Mouse (Mus musculus): ENCODE measurements at regions not wholly inside any gene's neighbourhood (a gene's known extent, or its start where the extent isn't known, plus 50 kb on each side); places are given as distances from the start of the nearest gene placed in this dataset.

DNA sequence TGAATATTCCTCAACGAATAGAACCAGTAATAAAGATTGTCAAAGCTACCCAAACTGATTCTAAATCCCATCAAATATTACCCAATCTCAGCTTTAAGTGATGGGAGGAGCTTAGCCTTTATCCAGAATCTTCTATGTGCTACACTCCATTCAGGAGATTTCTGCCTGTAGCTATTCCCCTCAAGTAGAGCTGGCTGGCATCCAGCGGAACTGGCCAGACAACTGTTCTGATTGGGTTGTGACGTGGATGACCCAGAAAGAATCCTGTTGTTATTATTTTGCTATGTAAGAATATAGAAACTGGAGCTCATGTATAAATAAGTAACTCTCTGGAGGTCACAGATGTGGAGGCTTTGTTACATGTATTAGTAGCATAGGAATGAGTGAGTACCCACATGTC is 176.8 kb upstream of the 4930412O13Rik start:
- Histone ChIP-seq H3K79me2 (replicated peaks; ENCODE audit: control insufficient read depth, extremely low read depth, insufficient read depth, poor library complexity, severe bottlenecking) (no peaks in the 10 kb centered on the region), H3K4me2 (ENCODE audit: insufficient read depth, low read depth, poor library complexity, severe bottlenecking) (no peak overlapping the region), H3K27ac (ENCODE audit: insufficient read depth, low read depth) (no peak overlapping the region), H3K4me1 (ENCODE audit: control insufficient read depth in 1 of 2, insufficient read depth in 2 of 2) (no peaks in the 10 kb centered on the region), H3K4me3 (replicated peaks in 1 of 3; ENCODE audit: low read depth in 2 of 3, low read length in 2 of 3, poor library complexity in 1 of 3) (no peak overlapping the region), H3K27me3 (replicated peaks) (no peaks in the 10 kb centered on the region), H3K36me3 (replicated peaks in 1 of 2; ENCODE audit: control insufficient read depth in 1 of 2, insufficient read depth in 1 of 2, low read length in 1 of 2) (no peaks in the 10 kb centered on the region), H3K9ac (ENCODE audit: insufficient read depth, low read depth) (no peak overlapping the region), H3K9me3 (replicated peaks; ENCODE audit: low read length) (no peaks in the 10 kb centered on the region)
- dilution Hi-C loops (cut with MboI; ENCODE audit: extremely low pct_ligation_motif_present, extremely low pct_unique_long_range_greater_than_20kb, low sequenced_read_pairs) (no loop called here), in situ Hi-C loops (cut with MboI; ENCODE audit: low pct_ligation_motif_present, low pct_unique_long_range_greater_than_20kb, low sequenced_read_pairs) (no loop called here)
- DNase-seq (ENCODE audit: extremely low read depth) = no peak
- TF ChIP-seq ZKSCAN1 (IDR thresholded peaks at IDR 0.05; ENCODE audit: borderline replicate concordance, low read depth, low read length) (no peak), TBP (conservative IDR thresholded peaks at IDR 0.05; ENCODE audit: low read depth, low read length) (no peak), MAX (IDR thresholded peaks at IDR 0.05; ENCODE audit: low read length) (no peak), POLR2A (IDR thresholded peaks at IDR 0.05; ENCODE audit: low read depth, low read length) (no peak), ZC3H11A (IDR thresholded peaks at IDR 0.05; ENCODE audit: low read depth, low read length) (no peak), RCOR1 (conservative IDR thresholded peaks at IDR 0.05; ENCODE audit: low read depth, low read length) (no peak), EP300 (IDR thresholded peaks at IDR 0.05; ENCODE audit: low read length) (no peak), TCF12 (IDR thresholded peaks at IDR 0.05; ENCODE audit: low read depth, low read length) (no peak), MXI1 (IDR thresholded peaks at IDR 0.05; ENCODE audit: low read depth, low read length) (no peak), BHLHE40 (IDR thresholded peaks at IDR 0.05; ENCODE audit: low read depth, low read length) (no peak), IRF4 (IDR thresholded peaks at IDR 0.05; ENCODE audit: low read depth, low read length) (no peak), MEF2A (IDR thresholded peaks at IDR 0.05; ENCODE audit: borderline replicate concordance, low read depth, low read length) (no peak), ZNF384 (IDR thresholded peaks at IDR 0.05; ENCODE audit: low read depth, low read length) (no peak), USF1 (IDR thresholded peaks at IDR 0.05; ENCODE audit: low read depth, low read length) (no peak), CHD1 (IDR thresholded peaks at IDR 0.05; ENCODE audit: low read depth, low read length) (no peak), ELF1 (IDR thresholded peaks at IDR 0.05; ENCODE audit: low read depth, low read length) (no peak), ZMIZ1 (IDR thresholded peaks at IDR 0.05; ENCODE audit: low read depth, low read length) (no peak)

DNA sequence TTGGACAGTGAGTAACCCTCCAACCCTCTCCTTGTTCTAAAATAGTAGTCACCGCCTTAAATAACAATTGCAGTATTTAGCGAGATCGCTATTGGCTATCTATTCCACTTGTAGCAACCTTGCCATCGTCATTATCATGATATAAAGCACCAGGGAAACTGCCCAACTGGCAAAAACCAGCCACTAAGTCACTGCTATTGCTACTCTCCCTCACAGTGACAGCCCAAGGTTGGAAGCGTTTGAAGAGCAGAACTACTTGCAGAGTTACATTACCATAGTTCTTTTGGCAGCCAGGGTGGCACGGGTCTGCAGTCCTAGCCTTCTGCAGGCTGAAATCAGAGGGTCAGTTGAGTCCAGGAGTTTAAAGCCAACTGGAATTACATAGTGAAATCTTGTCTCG is 171.6 kb upstream of the 4930412O13Rik start:
- Histone ChIP-seq H3K36me3 (replicated peaks in 1 of 2; ENCODE audit: control insufficient read depth in 1 of 2, insufficient read depth in 1 of 2, low read length in 1 of 2) (no peaks in the 10 kb centered on the region), H3K9ac (ENCODE audit: insufficient read depth, low read depth) (no peak overlapping the region), H3K27ac (ENCODE audit: insufficient read depth, low read depth) (no peak overlapping the region), H3K4me3 (replicated peaks in 1 of 3; ENCODE audit: low read depth in 2 of 3, low read length in 2 of 3, poor library complexity in 1 of 3) (no peak overlapping the region), H3K9me3 (replicated peaks; ENCODE audit: low read length) (no peaks in the 10 kb centered on the region), H3K4me1 (ENCODE audit: control insufficient read depth in 1 of 2, insufficient read depth in 2 of 2) (no peaks in the 10 kb centered on the region), H3K79me2 (replicated peaks; ENCODE audit: control insufficient read depth, extremely low read depth, insufficient read depth, poor library complexity, severe bottlenecking) (no peaks in the 10 kb centered on the region), H3K27me3 (replicated peaks) (no peaks in the 10 kb centered on the region), H3K4me2 (ENCODE audit: insufficient read depth, low read depth, poor library complexity, severe bottlenecking) (no peak overlapping the region)
- dilution Hi-C loops (cut with MboI; ENCODE audit: extremely low pct_ligation_motif_present, extremely low pct_unique_long_range_greater_than_20kb, low sequenced_read_pairs) (no loop called here), in situ Hi-C loops (cut with MboI; ENCODE audit: low pct_ligation_motif_present, low pct_unique_long_range_greater_than_20kb, low sequenced_read_pairs) (no loop called here)
- TF ChIP-seq RCOR1 (conservative IDR thresholded peaks at IDR 0.05; ENCODE audit: low read depth, low read length) (no peak), JUND (conservative IDR thresholded peaks at IDR 0.05; ENCODE audit: low read depth, low read length) (no peak), POLR2AphosphoS2 (IDR thresholded peaks at IDR 0.05; ENCODE audit: low read depth, low read length) (no peak), ZNF384 (IDR thresholded peaks at IDR 0.05; ENCODE audit: low read depth, low read length) (no peak), CTCF (conservative IDR thresholded peaks at IDR 0.05 in 1 of 2, IDR thresholded peaks at IDR 0.05 in 1 of 2; ENCODE audit: low read depth in 2 of 2, low read length in 2 of 2) (no peak), UBTF (IDR thresholded peaks at IDR 0.05; ENCODE audit: low read depth, low read length) (no peak), ZMIZ1 (IDR thresholded peaks at IDR 0.05; ENCODE audit: low read depth, low read length) (no peak)
- DNase-seq (ENCODE audit: extremely low read depth) = no peak
